ENCODE assay signal across 25 mouse cellular contexts in the genomic region with DNA sequence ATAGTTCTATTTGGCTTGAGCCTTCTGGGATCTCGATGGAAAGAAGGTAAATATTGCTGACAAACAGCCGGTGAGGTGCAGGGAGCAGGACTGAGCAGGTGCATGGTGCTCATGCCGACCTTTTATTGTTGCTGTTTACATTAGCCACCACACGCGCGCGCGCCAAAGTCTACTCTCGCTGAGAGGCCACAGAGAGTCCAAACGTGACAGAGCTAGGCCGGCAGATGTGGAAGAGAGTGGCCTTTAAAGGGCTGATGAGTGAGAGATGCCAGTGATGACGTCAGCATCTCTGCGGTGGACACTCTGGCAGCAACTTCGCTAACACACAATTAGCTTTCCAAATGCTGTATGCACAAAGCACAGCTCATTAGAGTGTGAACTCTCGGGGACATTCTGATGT.
DNase-seq lines count a peak whose midpoint lies in the region; ATAC-seq and TF ChIP-seq lines count a peak whose summit lies in the region.
"Had no signal": no experiment of that assay in that cellular context is flagged by ENCODE, and none has a peak within 500 bp of the region (broad histone marks: within the 10 kb centered on the region; RNA-seq: fewer than 3 reads in every experiment).

No protein-coding gene starts in this region.

- no peak for TF ChIP-seq CTCF in lung, adult 2 months (IDR thresholded peaks at IDR 0.05; ENCODE audit: insufficient read depth, low read length)

- H3K4me3 ChIP-seq in forebrain, embryonic 15.5 days: no peak overlapping the region
- H3K4me3 ChIP-seq in forebrain, embryonic 12.5 days (replicated peaks): no peak overlapping the region
- no peak overlapping the region for H3K4me3 ChIP-seq in lung, adult 2 months (replicated peaks; ENCODE audit: extremely low read depth, low read depth, low read length)
- H3K4me3 ChIP-seq: embryonic facial prominence, embryonic 12.5 days; heart, adult 2 months; heart, embryonic 15.5 days; hindbrain, embryonic 13.5 days; left cerebral cortex, adult 2 months had no signal

- no peaks in the 10 kb centered on the region for H3K4me1 ChIP-seq in forebrain, embryonic 15.5 days
- H3K4me1 ChIP-seq in forebrain, embryonic 12.5 days: peaks cover 5% of the 10 kb centered on the region; the same call in 1 of the 2 replicates
- H3K4me1 ChIP-seq in lung, adult 2 months (ENCODE audit: control insufficient read depth, insufficient read depth, low read length): no peaks in the 10 kb centered on the region

- no peak for TF ChIP-seq POLR2A in lung, adult 2 months (IDR thresholded peaks at IDR 0.05; ENCODE audit: borderline replicate concordance, extremely low read depth, low read depth, low read length)

- WGBS in forebrain, embryonic 15.5 days: 66% methylated on average over 15 of the region's 15 CpGs
- 79% methylated on average over 15 of the region's 15 CpGs for WGBS in forebrain, embryonic 12.5 days
- WGBS in lung, adult 2 months: 51% methylated on average over 15 of the region's 15 CpGs

- no peaks in the 10 kb centered on the region for H3K9me3 ChIP-seq in forebrain, embryonic 15.5 days
- H3K9me3 ChIP-seq in forebrain, embryonic 12.5 days: no peaks in the 10 kb centered on the region
- H3K9me3 ChIP-seq: embryonic facial prominence, embryonic 12.5 days; heart, embryonic 15.5 days; hindbrain, embryonic 13.5 days had no signal

- H3K27me3 ChIP-seq in forebrain, embryonic 15.5 days: no peaks in the 10 kb centered on the region
- no peaks in the 10 kb centered on the region for H3K27me3 ChIP-seq in forebrain, embryonic 12.5 days
- H3K27me3 ChIP-seq: embryonic facial prominence, embryonic 12.5 days; heart, embryonic 15.5 days; hindbrain, embryonic 13.5 days had no signal

- no peak overlapping the region for H3K27ac ChIP-seq in forebrain, embryonic 15.5 days (replicated peaks)
- no peak overlapping the region for H3K27ac ChIP-seq in forebrain, embryonic 12.5 days
- H3K27ac ChIP-seq: embryonic facial prominence, embryonic 12.5 days; heart, adult 2 months; heart, embryonic 15.5 days; hindbrain, embryonic 13.5 days; kidney, postnatal 0 days; left cerebral cortex, adult 2 months; macrophage had no signal

- H3K9ac ChIP-seq in forebrain, embryonic 15.5 days (replicated peaks): no peak overlapping the region
- no peak overlapping the region for H3K9ac ChIP-seq in forebrain, embryonic 12.5 days
- H3K9ac ChIP-seq: embryonic facial prominence, embryonic 12.5 days; forebrain, postnatal 0 days; heart, embryonic 15.5 days; hindbrain, embryonic 13.5 days had no signal

- no peak overlapping the region for H3K4me2 ChIP-seq in forebrain, embryonic 15.5 days (replicated peaks)
- H3K4me2 ChIP-seq in forebrain, embryonic 12.5 days: no peak overlapping the region
- H3K4me2 ChIP-seq: embryonic facial prominence, embryonic 12.5 days; heart, embryonic 15.5 days; hindbrain, embryonic 13.5 days had no signal

- 0 out of 2 replicates have a peak, but pooled peaks have one; percentile 29 for ATAC-seq in forebrain, embryonic 15.5 days (replicated peaks)
- ATAC-seq in forebrain, embryonic 12.5 days (ENCODE audit: low FRiP score): no peak
- ATAC-seq: forebrain, postnatal 0 days had no signal

- H3K36me3 ChIP-seq in forebrain, embryonic 15.5 days: no peaks in the 10 kb centered on the region
- no peaks in the 10 kb centered on the region for H3K36me3 ChIP-seq in forebrain, embryonic 12.5 days (replicated peaks)
- H3K36me3 ChIP-seq: embryonic facial prominence, embryonic 12.5 days; heart, embryonic 15.5 days; hindbrain, embryonic 13.5 days had no signal

- peak; percentile 29 to 49 for DNase-seq in lung, adult 18-20 months
- no peak for DNase-seq in lung, adult 2 months
- peak; percentile 11 for DNase-seq in Muller cell, postnatal 12 days (ENCODE audit: inconsistent ontology term)
- DNase-seq in lung, postnatal 36 days: peak; percentile 32
- DNase-seq in cerebellum, adult 11 months: no peak
- DNase-seq in adrenal gland, postnatal 10 days: no peak
- DNase-seq: adrenal gland, postnatal 36 days; cerebellum, adult 11-12 months; cerebellum, postnatal 10 days; forebrain, postnatal 0 days; gastrocnemius, postnatal 14 days; heart, adult 2 months; heart, postnatal 36 days; kidney, adult 2 months; right cerebral cortex, postnatal 14 days; thymus, adult 18-20 months; thymus, postnatal 36 days had no signal

Comparison
In these comparisons a context has a peak if more than half of its experiments do, and no peak if none do; other contexts are left out.
1. DNase-seq: peak in lung, adult 18-20 months (2 of 2), Muller cell, postnatal 12 days (single experiment) and lung, postnatal 36 days (single experiment); none in lung, adult 2 months (single experiment), cerebellum, adult 11 months (single experiment) and adrenal gland, postnatal 10 days (single experiment).